Mouse (Mus musculus): ENCODE data around the gene Naa35. TPM values are rescaled to one million over a fixed set of nuclear protein-coding genes. Genes with fewer than 3 reads are reported as not detected.

The Naa35 gene
- polyA plus RNA-seq, 1 experiment from 2014 or later: 83.3 TPM

GRCm38 (mm10) chr13:59554772-59555505 lies 30.1 kb upstream of the Naa35 start:
- Histone ChIP-seq H3K4me1 (peaks cover 10% of the 10 kb centered on the region; the same call in 1 of the 2 replicates), H3K4me3 (replicated peaks) (0 out of 2 replicates have a peak overlapping the region, but pooled peaks have one; percentile 10), H3K9me3 (no peaks in the 10 kb centered on the region), H3K27me3 (replicated peaks) (no peaks in the 10 kb centered on the region), H3K4me2 (peak overlapping the region; percentile 77), H3K36me3 (no peaks in the 10 kb centered on the region), H3K9ac (no peak overlapping the region), H3K27ac (no peak overlapping the region)
- no peak; the same call in 1 of the 2 replicates for ATAC-seq (ENCODE audit: insufficient read depth, low FRiP score, low read depth)
- 58% methylated on average over 17 of the region's 17 CpGs for WGBS

GRCm38 (mm10) chr13:59555613-59556192 lies 29.4 kb upstream of the Naa35 start:
- H3K27me3 ChIP-seq (replicated peaks): no peaks in the 10 kb centered on the region
- no peak overlapping the region for H3K27ac ChIP-seq
- ATAC-seq (ENCODE audit: insufficient read depth, low FRiP score, low read depth): no peak
- H3K4me3 ChIP-seq (replicated peaks): 0 out of 2 replicates have a peak overlapping the region, but pooled peaks have one; percentile 10
- no peaks in the 10 kb centered on the region for H3K36me3 ChIP-seq
- H3K9me3 ChIP-seq: no peaks in the 10 kb centered on the region
- peaks cover 10% of the 10 kb centered on the region; the same call in 1 of the 2 replicates for H3K4me1 ChIP-seq
- peak overlapping the region; percentile 77 for H3K4me2 ChIP-seq
- 59% methylated on average over 8 of the region's 8 CpGs for WGBS
- H3K9ac ChIP-seq: no peak overlapping the region

GRCm38 (mm10) chr13:59556670-59557069 lies 28.4 kb upstream of the Naa35 start:
- peak overlapping the region; percentile 71 for H3K27ac ChIP-seq
- peaks cover 10% of the 10 kb centered on the region; the same call in 1 of the 2 replicates for H3K4me1 ChIP-seq
- H3K9ac ChIP-seq: peak overlapping the region; percentile 76
- H3K4me3 ChIP-seq (replicated peaks): peak overlapping the region; percentile 79
- H3K27me3 ChIP-seq (replicated peaks): no peaks in the 10 kb centered on the region
- WGBS: under 1% methylated on average over 43 of the region's 45 CpGs
- ATAC-seq (ENCODE audit: insufficient read depth, low FRiP score, low read depth): peak; percentile 77
- no peaks in the 10 kb centered on the region for H3K9me3 ChIP-seq
- no peaks in the 10 kb centered on the region for H3K36me3 ChIP-seq
- peak overlapping the region; percentile 77 for H3K4me2 ChIP-seq

DNA sequence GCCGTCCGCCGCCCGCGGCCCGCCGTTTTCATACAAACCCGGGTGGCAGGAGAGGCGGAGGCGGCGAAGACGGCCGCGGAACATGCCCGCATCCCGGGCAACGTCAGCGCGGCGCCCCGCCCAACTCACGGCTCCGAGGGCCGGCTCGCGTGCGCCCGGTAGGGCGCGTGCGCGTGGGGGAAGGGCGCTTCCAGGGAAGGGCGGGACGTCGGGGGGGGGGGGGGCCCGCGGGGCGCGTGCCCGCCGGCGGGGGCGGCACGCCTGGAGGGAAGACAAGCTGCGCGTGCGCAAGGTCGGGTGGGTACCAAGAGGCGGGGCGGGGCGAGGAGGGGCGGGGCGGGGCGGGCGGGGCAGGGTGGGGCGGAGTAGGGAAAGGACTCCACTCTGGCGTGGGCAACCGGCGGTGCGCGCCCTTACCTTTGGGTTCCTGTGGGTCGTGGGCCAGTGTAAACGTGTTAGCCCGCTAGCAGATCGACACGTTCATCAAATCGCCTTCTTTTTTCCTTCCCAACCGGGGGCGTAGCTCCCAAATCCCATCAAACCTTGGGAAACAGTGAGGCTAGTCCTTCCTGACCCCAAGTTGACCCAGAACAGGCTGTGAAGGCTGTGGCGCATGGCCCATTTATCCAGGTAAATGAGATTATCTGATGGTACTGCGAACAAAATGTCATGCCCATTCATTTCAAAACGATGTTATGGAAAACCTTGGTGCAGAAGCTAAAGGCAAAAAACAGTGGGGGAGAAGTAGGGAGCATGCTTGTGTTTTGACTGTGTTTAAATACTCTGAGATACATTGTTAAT lies 27.7 kb upstream of the Naa35 start:
- Histone ChIP-seq H3K4me3 (replicated peaks) (peak overlapping the region; percentile 79), H3K4me2 (peak overlapping the region; percentile 77), H3K9ac (peak overlapping the region; percentile 76), H3K36me3 (no peaks in the 10 kb centered on the region), H3K27ac (peak overlapping the region; percentile 71), H3K9me3 (no peaks in the 10 kb centered on the region), H3K4me1 (peaks cover 10% of the 10 kb centered on the region; the same call in 1 of the 2 replicates), H3K27me3 (replicated peaks) (no peaks in the 10 kb centered on the region)
- WGBS: 2% methylated on average over 27 of the region's 73 CpGs
- ATAC-seq (ENCODE audit: insufficient read depth, low FRiP score, low read depth): peak; percentile 87

DNA sequence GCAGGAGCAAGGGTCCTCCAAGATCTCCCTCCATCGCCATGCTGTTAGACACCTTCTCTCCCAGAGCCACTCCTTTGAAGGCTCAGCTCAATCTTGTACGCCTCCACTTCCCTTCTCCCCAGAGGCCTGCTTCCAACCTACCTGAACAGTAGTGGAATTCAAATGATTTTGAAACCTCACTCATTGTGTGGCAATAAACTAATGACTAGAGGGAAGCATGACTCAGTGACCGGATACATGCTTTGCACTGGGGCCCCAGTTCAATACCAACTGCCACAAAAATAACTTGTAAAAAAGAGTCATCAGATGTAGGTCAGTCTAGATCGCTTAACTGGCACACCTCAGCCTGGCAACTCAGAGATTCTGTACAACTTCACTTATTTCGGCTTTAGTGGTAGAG lies 26.3 kb upstream of the Naa35 start:
- no peak overlapping the region for H3K4me2 ChIP-seq
- no peak overlapping the region for H3K4me3 ChIP-seq (replicated peaks)
- WGBS: 88% methylated on average over 5 of the region's 5 CpGs
- H3K36me3 ChIP-seq: no peaks in the 10 kb centered on the region
- H3K9ac ChIP-seq: no peak overlapping the region
- H3K27me3 ChIP-seq (replicated peaks): no peaks in the 10 kb centered on the region
- no peak for ATAC-seq (ENCODE audit: insufficient read depth, low FRiP score, low read depth)
- H3K4me1 ChIP-seq: peaks cover 10% of the 10 kb centered on the region; the same call in 1 of the 2 replicates
- no peaks in the 10 kb centered on the region for H3K9me3 ChIP-seq
- no peak overlapping the region for H3K27ac ChIP-seq

- Histone ChIP-seq H3K36me3 (no peaks in the 10 kb centered on the region), H3K27ac (no peak overlapping the region), H3K9ac (no peak overlapping the region), H3K4me3 (replicated peaks) (no peak overlapping the region), H3K4me2 (no peak overlapping the region), H3K27me3 (replicated peaks) (no peaks in the 10 kb centered on the region), H3K9me3 (no peaks in the 10 kb centered on the region), H3K4me1 (no peaks in the 10 kb centered on the region)
- WGBS: 79% methylated on average over 2 of the region's 2 CpGs
- ATAC-seq (ENCODE audit: insufficient read depth, low FRiP score, low read depth): no peak
Measured at GRCm38 (mm10) chr13:59562471-59562870, 22.6 kb upstream of the Naa35 start.

DNA sequence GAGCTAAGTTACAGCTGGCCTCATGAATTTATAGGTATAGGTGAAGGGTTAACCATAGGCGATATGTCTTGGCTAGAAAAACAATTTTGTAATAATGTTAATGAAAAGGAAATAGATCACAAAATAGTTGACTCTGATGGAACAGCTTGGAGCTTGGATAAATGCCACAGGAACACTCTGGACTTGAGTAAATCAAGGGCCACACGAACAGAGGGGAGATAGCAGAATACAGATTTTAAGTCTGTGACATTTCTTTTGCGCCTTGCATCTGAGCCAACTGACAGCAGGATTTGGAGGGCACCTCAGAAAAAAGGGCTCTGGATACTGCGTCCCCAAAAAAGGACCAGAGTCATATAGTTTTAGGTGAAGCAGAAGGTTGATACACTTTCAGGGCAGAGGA lies 20.6 kb upstream of the Naa35 start:
- 77% methylated on average over 4 of the region's 4 CpGs for WGBS
- no peaks in the 10 kb centered on the region for H3K36me3 ChIP-seq
- H3K4me3 ChIP-seq (replicated peaks): no peak overlapping the region
- H3K9me3 ChIP-seq: no peaks in the 10 kb centered on the region
- no peak overlapping the region for H3K27ac ChIP-seq
- H3K4me2 ChIP-seq: no peak overlapping the region
- no peak for ATAC-seq (ENCODE audit: insufficient read depth, low FRiP score, low read depth)
- H3K9ac ChIP-seq: no peak overlapping the region
- no peaks in the 10 kb centered on the region for H3K4me1 ChIP-seq
- 0 out of 2 replicates have a peak, but pooled peaks cover 3% of the 10 kb centered on the region for H3K27me3 ChIP-seq (replicated peaks)

DNA sequence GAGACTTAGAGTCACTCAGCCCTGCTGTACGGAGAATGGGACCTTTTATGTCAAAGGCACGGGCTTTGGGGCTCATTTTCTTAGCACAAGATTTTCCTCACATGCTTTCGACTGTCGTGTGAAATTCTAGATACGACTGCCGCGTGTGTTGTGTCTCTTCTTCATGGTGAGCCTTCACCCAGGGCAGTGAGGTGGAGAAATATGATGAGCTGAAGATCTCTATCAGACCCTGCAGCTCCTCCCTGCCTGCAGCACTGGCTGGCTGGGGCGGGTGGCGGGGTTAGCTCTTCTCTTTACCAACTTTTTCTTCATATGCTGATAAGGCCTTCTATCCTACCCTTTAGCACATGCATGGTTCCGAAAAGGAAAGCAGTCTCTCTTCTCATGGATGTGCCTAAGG lies 20.1 kb upstream of the Naa35 start:
- no peak overlapping the region for H3K4me2 ChIP-seq
- WGBS: 81% methylated on average over 10 of the region's 10 CpGs
- H3K4me3 ChIP-seq (replicated peaks): no peak overlapping the region
- ATAC-seq (ENCODE audit: insufficient read depth, low FRiP score, low read depth): no peak
- H3K36me3 ChIP-seq: no peaks in the 10 kb centered on the region
- H3K4me1 ChIP-seq: no peaks in the 10 kb centered on the region
- 0 out of 2 replicates have a peak, but pooled peaks cover 3% of the 10 kb centered on the region for H3K27me3 ChIP-seq (replicated peaks)
- H3K9me3 ChIP-seq: no peaks in the 10 kb centered on the region
- H3K27ac ChIP-seq: no peak overlapping the region
- no peak overlapping the region for H3K9ac ChIP-seq

DNA sequence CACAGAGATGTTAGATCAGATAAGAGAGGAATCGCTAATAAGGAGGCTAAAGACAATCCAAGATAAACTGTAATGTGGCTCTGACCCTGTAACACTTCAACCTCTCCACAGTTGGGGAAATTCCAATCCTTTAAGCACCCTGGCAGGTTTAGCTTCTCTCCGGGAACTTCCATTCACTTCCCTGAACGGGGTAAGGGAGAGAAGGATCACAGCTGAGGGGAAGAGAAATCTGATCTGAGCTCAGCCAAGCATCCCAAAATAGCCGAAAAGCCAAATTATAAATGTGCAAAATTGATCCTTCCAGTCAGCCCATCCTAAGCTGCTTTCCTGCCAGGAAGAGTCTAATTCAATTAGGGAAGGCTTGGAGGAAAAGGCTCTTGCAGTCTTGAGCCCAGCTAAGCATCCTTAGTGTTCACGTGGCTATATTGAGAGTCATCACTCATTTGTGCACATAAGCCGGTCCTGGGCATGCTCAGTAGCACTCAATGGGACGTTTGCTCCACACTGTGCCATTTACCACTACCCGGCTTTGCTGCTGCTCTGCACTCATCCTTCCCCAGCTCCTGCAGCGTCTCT lies 19.0 kb upstream of the Naa35 start:
- Histone ChIP-seq H3K4me3 (replicated peaks) (no peak overlapping the region), H3K27me3 (replicated peaks) (0 out of 2 replicates have a peak, but pooled peaks cover 3% of the 10 kb centered on the region), H3K4me1 (no peaks in the 10 kb centered on the region), H3K27ac (no peak overlapping the region), H3K36me3 (no peaks in the 10 kb centered on the region), H3K9ac (no peak overlapping the region), H3K9me3 (no peaks in the 10 kb centered on the region), H3K4me2 (no peak overlapping the region)
- 49% methylated on average over 9 of the region's 9 CpGs for WGBS
- no peak for ATAC-seq (ENCODE audit: insufficient read depth, low FRiP score, low read depth)

DNA sequence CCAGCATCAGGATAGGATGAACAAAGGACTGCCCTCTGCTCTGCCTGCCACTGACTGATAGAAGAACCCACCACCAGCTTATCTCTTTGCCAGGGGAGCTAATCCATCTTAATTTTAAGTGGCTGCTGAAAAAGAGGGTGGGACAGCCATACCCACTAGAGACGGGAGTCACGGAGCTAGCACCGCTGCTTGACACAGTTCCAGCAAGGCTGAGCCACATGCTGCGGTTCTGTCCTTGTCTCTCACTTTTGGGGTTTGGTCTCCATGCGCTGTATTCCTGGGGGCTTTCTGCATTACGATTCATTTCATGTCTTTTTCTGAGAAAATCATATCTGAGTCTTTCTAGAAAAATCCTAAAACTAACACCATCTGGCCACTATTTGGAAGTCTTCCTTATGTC lies 14.0 kb upstream of the Naa35 start:
- Histone ChIP-seq H3K36me3 (no peaks in the 10 kb centered on the region), H3K27ac (no peak overlapping the region), H3K9ac (no peak overlapping the region), H3K4me2 (no peak overlapping the region), H3K27me3 (replicated peaks) (0 out of 2 replicates have a peak, but pooled peaks cover 3% of the 10 kb centered on the region), H3K4me1 (no peaks in the 10 kb centered on the region), H3K4me3 (replicated peaks) (no peak overlapping the region), H3K9me3 (no peaks in the 10 kb centered on the region)
- 78% methylated on average over 6 of the region's 6 CpGs for WGBS
- no peak for ATAC-seq (ENCODE audit: insufficient read depth, low FRiP score, low read depth)

- Histone ChIP-seq H3K9ac (no peak overlapping the region), H3K4me3 (replicated peaks) (no peak overlapping the region)
- no peak for ATAC-seq (ENCODE audit: insufficient read depth, low FRiP score, low read depth)
Measured at GRCm38 (mm10) chr13:59572549-59572948, 12.5 kb upstream of the Naa35 start.

More at GRCm38 (mm10) chr13:59572549-59572948, 12.5 kb upstream of the Naa35 start:
- no peaks in the 10 kb centered on the region for H3K36me3 ChIP-seq
- 57% methylated on average over 2 of the region's 2 CpGs for WGBS
- H3K27me3 ChIP-seq (replicated peaks): 0 out of 2 replicates have a peak, but pooled peaks cover 2% of the 10 kb centered on the region
- H3K27ac ChIP-seq: no peak overlapping the region
- H3K4me1 ChIP-seq: no peaks in the 10 kb centered on the region
- no peak overlapping the region for H3K4me2 ChIP-seq
- H3K9me3 ChIP-seq: no peaks in the 10 kb centered on the region
